Mouse (Mus musculus) forebrain, embryonic 16.5 days (tissue): Measurements from ENCODE around the gene Trappc11. TPM values are rescaled to one million over a fixed set of nuclear protein-coding genes. Genes with fewer than 3 reads are reported as not detected.

Source experiments
- ATAC-seq: fragments of 200-750 bp; cut with Nextera tagmentation; 2 replicates; pipeline ENCODE4 v1.8.0; 2017; ENCODE audit warnings: mild to moderate bottlenecking, moderate library complexity
- H3K27ac ChIP-seq: fragments of 300-500 bp; sonication (generic); 2 replicates; pipeline ENCODE4 v1.5.1; 2014; ENCODE audit warnings: low read length, control low read depth
- H3K27me3 ChIP-seq: fragments of 300-500 bp; sonication (generic); replicated peaks from 2 replicates; pipeline ENCODE4 v1.6.1; 2014; ENCODE audit warnings: low read length; ENCODE audit not compliant: control insufficient read depth, insufficient read depth
- H3K36me3 ChIP-seq: fragments of 300-500 bp; sonication (generic); 2 replicates; pipeline ENCODE4 v1.6.1; 2014; ENCODE audit not compliant: control insufficient read depth, insufficient read depth
- H3K4me1 ChIP-seq: fragments of 300-500 bp; sonication (generic); replicated peaks from 2 replicates; pipeline ENCODE4 v1.6.1; 2014; ENCODE audit warnings: low read length; ENCODE audit not compliant: control insufficient read depth, insufficient read depth
- H3K4me2 ChIP-seq: fragments of 300-500 bp; sonication (generic); 2 replicates; pipeline ENCODE4 v1.6.1; 2014; ENCODE audit warnings: mild to moderate bottlenecking, low read length, control low read depth
- H3K4me3 ChIP-seq: fragments of 300-500 bp; sonication (generic); replicated peaks from 2 replicates; pipeline ENCODE4 v1.5.1; 2014; ENCODE audit warnings: mild to moderate bottlenecking, low read length, control low read depth
- H3K9ac ChIP-seq: fragments of 300-500 bp; sonication (generic); replicated peaks from 2 replicates; pipeline ENCODE4 v1.6.1; 2014; ENCODE audit warnings: low read depth, low read length, control low read depth
- H3K9me3 ChIP-seq: fragments of 300-500 bp; sonication (generic); 2 replicates; pipeline ENCODE4 v1.6.1; 2016; ENCODE audit warnings: low read length; ENCODE audit not compliant: control insufficient read depth
- WGBS: fragments of 180-500 bp; shearing (Covaris S2); extraction: QIAGEN DNeasy Blood & Tissue Kit; methylation state at CpG from one replicate; pipeline ENCODE4 v1.1.7; 2014; 5-methylcytosine and 5-hydroxymethylcytosine counted together
- polyA plus RNA-seq: library from polyadenylated mRNA; unstranded; fragments of >200 nt; fragmentation: Nextera tagmentation; extraction: Ambion mirVana; gene quantifications from 2 replicates; pipeline ENCODE4 v1.2.1, GENCODE M21; 2015

The Trappc11 gene
- 44.5 and 46.2 TPM in 2 replicates for polyA plus RNA-seq

- no peaks in the 10 kb centered on the region for H3K9me3 ChIP-seq
- under 1% methylated on average over 65 of the region's 65 CpGs for WGBS
- peak; percentile 100 for ATAC-seq
- H3K4me3 ChIP-seq, result peak within 1 kb of the TSS; percentile 95
- peak within 1 kb of the TSS; percentile 91 for H3K4me2 ChIP-seq
- no peaks in the 10 kb centered on the region for H3K27me3 ChIP-seq
- peaks cover 24% of the 10 kb centered on the region for H3K4me1 ChIP-seq
- H3K27ac ChIP-seq, result peak within 1 kb of the TSS; percentile 84
- H3K9ac ChIP-seq, result peak within 1 kb of the TSS; percentile 87
- H3K36me3 ChIP-seq, result peaks cover 3% of the 10 kb centered on the region; the same call in 1 of the 2 replicates
Measured at GRCm38 (mm10) chr8:47533344-47534125, at the start of gene Trappc11, which contains the start of gene Rwdd4a. Trappc11 (minus strand) TSS chr8:47533470. Rwdd4a (plus strand) TSS chr8:47533664.

GRCm38 (mm10) chr8:47581454-47581853, 48.2 kb upstream of the Trappc11 start:
- H3K9ac ChIP-seq, result no peak overlapping the region
- no peaks in the 10 kb centered on the region for H3K4me1 ChIP-seq
- no peaks in the 10 kb centered on the region for H3K9me3 ChIP-seq
- H3K4me2 ChIP-seq, result no peak overlapping the region
- no peak overlapping the region for H3K4me3 ChIP-seq
- H3K36me3 ChIP-seq, result no peaks in the 10 kb centered on the region
- ATAC-seq, result peak; percentile 73
- 69% methylated on average over 7 of the region's 7 CpGs for WGBS
- no peaks in the 10 kb centered on the region for H3K27me3 ChIP-seq
- no peak overlapping the region for H3K27ac ChIP-seq

- ATAC-seq, result no peak
- no peak overlapping the region for H3K4me3 ChIP-seq
- H3K27me3 ChIP-seq, result no peaks in the 10 kb centered on the region
- no peaks in the 10 kb centered on the region for H3K36me3 ChIP-seq
- H3K4me1 ChIP-seq, result no peaks in the 10 kb centered on the region
- H3K9ac ChIP-seq, result no peak overlapping the region
- 91% methylated on average over 7 of the region's 7 CpGs for WGBS
- H3K27ac ChIP-seq, result no peak overlapping the region
- no peaks in the 10 kb centered on the region for H3K9me3 ChIP-seq
- no peak overlapping the region for H3K4me2 ChIP-seq
Measured at GRCm38 (mm10) chr8:47573482-47573881, 40.2 kb upstream of the Trappc11 start.

- H3K4me3 ChIP-seq, result no peak overlapping the region
- no peaks in the 10 kb centered on the region for H3K9me3 ChIP-seq
- H3K27me3 ChIP-seq, result no peaks in the 10 kb centered on the region
- no peak overlapping the region for H3K9ac ChIP-seq
- H3K4me2 ChIP-seq, result no peak overlapping the region
- no peaks in the 10 kb centered on the region for H3K4me1 ChIP-seq
- 83% methylated on average over 6 of the region's 6 CpGs for WGBS
- no peak for ATAC-seq
- H3K27ac ChIP-seq, result no peak overlapping the region
- H3K36me3 ChIP-seq, result no peaks in the 10 kb centered on the region
Measured at GRCm38 (mm10) chr8:47570161-47570560, 36.9 kb upstream of the Trappc11 start.

- H3K4me1 ChIP-seq, result no peaks in the 10 kb centered on the region
- H3K4me3 ChIP-seq, result no peak overlapping the region
- no peaks in the 10 kb centered on the region for H3K9me3 ChIP-seq
- H3K4me2 ChIP-seq, result no peak overlapping the region
- ATAC-seq, result no peak
- H3K36me3 ChIP-seq, result no peaks in the 10 kb centered on the region
- H3K9ac ChIP-seq, result no peak overlapping the region
- H3K27ac ChIP-seq, result no peak overlapping the region
- WGBS, result 84% methylated on average over 5 of the region's 5 CpGs
- H3K27me3 ChIP-seq, result no peaks in the 10 kb centered on the region
Measured at GRCm38 (mm10) chr8:47568098-47568497, 34.8 kb upstream of the Trappc11 start.

GRCm38 (mm10) chr8:47566551-47566950, 33.3 kb upstream of the Trappc11 start:
- H3K4me3 ChIP-seq, result no peak overlapping the region
- WGBS, result 69% methylated on average over 6 of the region's 6 CpGs
- no peak for ATAC-seq
- no peaks in the 10 kb centered on the region for H3K36me3 ChIP-seq
- H3K9ac ChIP-seq, result no peak overlapping the region
- H3K4me2 ChIP-seq, result no peak overlapping the region
- H3K4me1 ChIP-seq, result no peaks in the 10 kb centered on the region
- H3K27ac ChIP-seq, result no peak overlapping the region
- no peaks in the 10 kb centered on the region for H3K9me3 ChIP-seq
- no peaks in the 10 kb centered on the region for H3K27me3 ChIP-seq

- Histone ChIP-seq H3K4me3 (no peak overlapping the region), H3K27me3 (no peaks in the 10 kb centered on the region), H3K9ac (no peak overlapping the region), H3K4me1 (no peaks in the 10 kb centered on the region), H3K4me2 (no peak overlapping the region), H3K36me3 (no peaks in the 10 kb centered on the region), H3K27ac (no peak overlapping the region), H3K9me3 (no peaks in the 10 kb centered on the region)
- 94% methylated on average over 7 of the region's 7 CpGs for WGBS
- no peak for ATAC-seq
Measured at GRCm38 (mm10) chr8:47560801-47561200, 27.5 kb upstream of the Trappc11 start.

GRCm38 (mm10) chr8:47558274-47558673, 25.0 kb upstream of the Trappc11 start:
- WGBS, result 62% methylated on average over 7 of the region's 7 CpGs
- H3K9ac ChIP-seq, result no peak overlapping the region
- no peak for ATAC-seq
- no peak overlapping the region for H3K4me3 ChIP-seq
- H3K4me2 ChIP-seq, result no peak overlapping the region
- no peaks in the 10 kb centered on the region for H3K27me3 ChIP-seq
- no peak overlapping the region for H3K27ac ChIP-seq
- no peaks in the 10 kb centered on the region for H3K9me3 ChIP-seq
- no peaks in the 10 kb centered on the region for H3K4me1 ChIP-seq
- H3K36me3 ChIP-seq, result peaks cover 3% of the 10 kb centered on the region

GRCm38 (mm10) chr8:47556446-47556845, 23.2 kb upstream of the Trappc11 start:
- no peak for ATAC-seq
- Histone ChIP-seq H3K27me3 (no peaks in the 10 kb centered on the region), H3K4me1 (no peaks in the 10 kb centered on the region), H3K27ac (no peak overlapping the region), H3K4me2 (no peak overlapping the region), H3K4me3 (no peak overlapping the region), H3K9me3 (no peaks in the 10 kb centered on the region), H3K9ac (no peak overlapping the region), H3K36me3 (peaks cover 10% of the 10 kb centered on the region)
- whole genome bisulfite sequencing, result 92% methylated on average over 7 of the region's 7 CpGs
